Mouse (Mus musculus) thymus, adult 2 months (tissue): ENCODE data around the gene Ppfibp1. TPM values are rescaled to one million over a fixed set of nuclear protein-coding genes. Genes with fewer than 3 reads are reported as not detected.

ENCODE experiments used
- DNase-seq: peaks from one replicate; pipeline ENCODE4 v3.0.0; 2021
- H3K27ac ChIP-seq: fragments of 200-500 bp; 2 replicates; pipeline ENCODE4 v1.5.1; 2012; ENCODE audit warnings: low read length, control low read depth; ENCODE audit not compliant: control insufficient read depth, insufficient read depth
- H3K27me3 ChIP-seq: fragments of 200-500 bp; 2 replicates; pipeline ENCODE4 v1.6.1; 2012; ENCODE audit warnings: mild to moderate bottlenecking, low read length, moderate library complexity, mixed read lengths; ENCODE audit not compliant: control insufficient read depth, insufficient read depth
- H3K36me3 ChIP-seq: fragments of 200-500 bp; 2 replicates; pipeline ENCODE4 v1.6.1; 2012; ENCODE audit warnings: mild to moderate bottlenecking, low read length, moderate library complexity; ENCODE audit not compliant: control insufficient read depth, insufficient read depth
- H3K4me1 ChIP-seq: fragments of 200-500 bp; replicated peaks from 2 replicates; pipeline ENCODE4 v1.6.1; 2012; ENCODE audit warnings: low read length; ENCODE audit not compliant: control insufficient read depth, insufficient read depth
- H3K4me3 ChIP-seq: fragments of 200-500 bp; 2 replicates; pipeline ENCODE4 v1.5.1; 2012; ENCODE audit warnings: mild to moderate bottlenecking, low read length, control low read depth, moderate library complexity; ENCODE audit not compliant: control insufficient read depth, insufficient read depth
- CTCF ChIP-seq: fragments of 200-500 bp; IDR thresholded peaks from 2 replicates; pipeline ENCODE4 v1.5.1; 2012; ENCODE audit warnings: mild to moderate bottlenecking, control low read depth, low read length, moderate library complexity, borderline replicate concordance; ENCODE audit not compliant: control insufficient read depth, poor library complexity, insufficient read depth; ENCODE audit errors: extremely low read depth
- POLR2A ChIP-seq: fragments of 200-500 bp; IDR thresholded peaks from 2 replicates; pipeline ENCODE4 v1.6.1; 2012; ENCODE audit warnings: mild to moderate bottlenecking, low read length, control low read depth, moderate library complexity; ENCODE audit not compliant: control insufficient read depth, poor library complexity, insufficient read depth; ENCODE audit errors: extremely low read depth
- WGBS: fragments of 180-500 bp; shearing (Covaris S2); methylation state at CpG from one replicate; pipeline ENCODE4 v1.1.7; 2018; 5-methylcytosine and 5-hydroxymethylcytosine counted together
- polyA plus RNA-seq: library from polyadenylated mRNA; depleted of rRNA; stranded (reverse); fragments of >200 nt; gene quantifications from 2 replicates; pipeline ENCODE4 v1.2.3, GENCODE M21; 2012

Ppfibp1 gene
- polyA plus RNA-seq, 1 experiment: 5.0 TPM

GRCm38 (mm10) chr6:146910801-146911200 is 22.5 kb downstream of the Ppfibp1 start:
- Histone ChIP-seq H3K4me3 (no peak overlapping the region), H3K36me3 (no peaks in the 10 kb centered on the region), H3K27ac (no peak overlapping the region), H3K27me3 (no peaks in the 10 kb centered on the region), H3K4me1 (no peaks in the 10 kb centered on the region; the same call in 1 of the 2 replicates)
- no peak for TF ChIP-seq POLR2A
- no peak for TF ChIP-seq CTCF
- WGBS: 99% methylated on average over 2 of the region's 2 CpGs
- no peak for DNase-seq

- DNase-seq: no peak
- H3K36me3 ChIP-seq: no peaks in the 10 kb centered on the region
- no peak overlapping the region for H3K4me3 ChIP-seq
- TF ChIP-seq POLR2A (no peak), CTCF (no peak)
- H3K27ac ChIP-seq: no peak overlapping the region
- no peaks in the 10 kb centered on the region; the same call in 1 of the 2 replicates for H3K4me1 ChIP-seq
- WGBS: 9% methylated on average over 3 of the region's 3 CpGs
- H3K27me3 ChIP-seq: no peaks in the 10 kb centered on the region
Measured at GRCm38 (mm10) chr6:146912835-146913488, 24.7 kb downstream of the Ppfibp1 start.

GRCm38 (mm10) chr6:146913489-146914198 is 25.4 kb downstream of the Ppfibp1 start:
- no peak for TF ChIP-seq POLR2A
- TF ChIP-seq CTCF: no peak
- no peak for DNase-seq
- Histone ChIP-seq H3K27me3 (no peaks in the 10 kb centered on the region), H3K4me1 (no peaks in the 10 kb centered on the region; the same call in 1 of the 2 replicates), H3K27ac (no peak overlapping the region), H3K4me3 (no peak overlapping the region), H3K36me3 (no peaks in the 10 kb centered on the region)
- WGBS: 73% methylated on average over 4 of the region's 4 CpGs

- WGBS: 96% methylated on average over 1 of the region's 1 CpGs
- no peaks in the 10 kb centered on the region for H3K27me3 ChIP-seq
- no peak for TF ChIP-seq POLR2A
- DNase-seq: no peak
- no peaks in the 10 kb centered on the region; the same call in 1 of the 2 replicates for H3K4me1 ChIP-seq
- no peak overlapping the region for H3K4me3 ChIP-seq
- no peak overlapping the region for H3K27ac ChIP-seq
- H3K36me3 ChIP-seq: no peaks in the 10 kb centered on the region
Measured at GRCm38 (mm10) chr6:146915808-146916207, 27.5 kb downstream of the Ppfibp1 start.

GRCm38 (mm10) chr6:146917396-146917795 is 29.1 kb downstream of the Ppfibp1 start:
- H3K4me3 ChIP-seq: no peak overlapping the region
- no peaks in the 10 kb centered on the region for H3K36me3 ChIP-seq
- no peak for DNase-seq
- no peak overlapping the region for H3K27ac ChIP-seq
- no peaks in the 10 kb centered on the region for H3K27me3 ChIP-seq
- no peaks in the 10 kb centered on the region; the same call in 1 of the 2 replicates for H3K4me1 ChIP-seq
- 97% methylated on average over 3 of the region's 3 CpGs for WGBS
- TF ChIP-seq CTCF: no peak
- no peak for TF ChIP-seq POLR2A

- H3K27ac ChIP-seq: no peak overlapping the region
- H3K27me3 ChIP-seq: no peaks in the 10 kb centered on the region
- no peaks in the 10 kb centered on the region for H3K36me3 ChIP-seq
- WGBS: 94% methylated on average over 6 of the region's 6 CpGs
- DNase-seq: no peak
- TF ChIP-seq POLR2A (no peak), CTCF (no peak)
- H3K4me3 ChIP-seq: no peak overlapping the region
- H3K4me1 ChIP-seq: no peaks in the 10 kb centered on the region
Measured at GRCm38 (mm10) chr6:146918341-146918740, 30.1 kb downstream of the Ppfibp1 start.
